Mouse (Mus musculus) heart, embryonic 12.5 days (tissue): ENCODE measurements around the gene Bco2. TPM values are rescaled to one million over a fixed set of nuclear protein-coding genes. Genes with fewer than 3 reads are reported as not detected.

Experiments
- ATAC-seq: fragments of 200-750 bp; cut with Nextera tagmentation; 2 replicates; pipeline ENCODE4 v1.8.0; 2017; ENCODE audit warnings: moderate TSS enrichment, moderate library complexity; ENCODE audit not compliant: insufficient number of reproducible peaks, low FRiP score
- H3K27ac ChIP-seq: fragments of 300-500 bp; sonication (generic); 2 replicates; pipeline ENCODE4 v1.5.1; 2016; ENCODE audit warnings: mild to moderate bottlenecking, moderate library complexity; ENCODE audit not compliant: poor library complexity, severe bottlenecking
- H3K27me3 ChIP-seq: fragments of 300-500 bp; sonication (generic); replicated peaks from 2 replicates; pipeline ENCODE4 v1.6.1; 2016; ENCODE audit warnings: mild to moderate bottlenecking, moderate library complexity
- H3K36me3 ChIP-seq: fragments of 300-500 bp; sonication (generic); 2 replicates; pipeline ENCODE4 v1.6.1; 2016; ENCODE audit warnings: mild to moderate bottlenecking, moderate library complexity
- H3K4me1 ChIP-seq: fragments of 300-500 bp; sonication (generic); replicated peaks from 2 replicates; pipeline ENCODE4 v1.6.1; 2016; ENCODE audit warnings: mild to moderate bottlenecking
- H3K4me2 ChIP-seq: fragments of 300-500 bp; sonication (generic); 2 replicates; pipeline ENCODE4 v1.6.1; 2016; ENCODE audit warnings: mild to moderate bottlenecking, moderate library complexity
- H3K4me3 ChIP-seq: fragments of 300-500 bp; sonication (generic); 2 replicates; pipeline ENCODE4 v1.5.1; 2016; ENCODE audit warnings: mild to moderate bottlenecking
- H3K9ac ChIP-seq: fragments of 300-500 bp; sonication (generic); 2 replicates; pipeline ENCODE4 v1.6.1; 2016; ENCODE audit warnings: mild to moderate bottlenecking, moderate library complexity
- H3K9me3 ChIP-seq: fragments of 300-500 bp; sonication (generic); replicated peaks from 2 replicates; pipeline ENCODE4 v1.6.1; 2016; ENCODE audit warnings: mild to moderate bottlenecking, moderate library complexity
- WGBS: fragments of 180-500 bp; shearing (Covaris S2); methylation state at CpG from one replicate; pipeline ENCODE4 v1.1.7; 2016; 5-methylcytosine and 5-hydroxymethylcytosine counted together
- polyA plus RNA-seq: library from polyadenylated mRNA; unstranded; fragments of >200 nt; fragmentation: Nextera tagmentation; extraction: Ambion mirVana; gene quantifications from 2 replicates; pipeline ENCODE4 v1.2.1, GENCODE M21; 2016

Bco2 gene
- polyA plus RNA-seq, 1 experiment from 2014 or later, result 0.08 TPM

DNA sequence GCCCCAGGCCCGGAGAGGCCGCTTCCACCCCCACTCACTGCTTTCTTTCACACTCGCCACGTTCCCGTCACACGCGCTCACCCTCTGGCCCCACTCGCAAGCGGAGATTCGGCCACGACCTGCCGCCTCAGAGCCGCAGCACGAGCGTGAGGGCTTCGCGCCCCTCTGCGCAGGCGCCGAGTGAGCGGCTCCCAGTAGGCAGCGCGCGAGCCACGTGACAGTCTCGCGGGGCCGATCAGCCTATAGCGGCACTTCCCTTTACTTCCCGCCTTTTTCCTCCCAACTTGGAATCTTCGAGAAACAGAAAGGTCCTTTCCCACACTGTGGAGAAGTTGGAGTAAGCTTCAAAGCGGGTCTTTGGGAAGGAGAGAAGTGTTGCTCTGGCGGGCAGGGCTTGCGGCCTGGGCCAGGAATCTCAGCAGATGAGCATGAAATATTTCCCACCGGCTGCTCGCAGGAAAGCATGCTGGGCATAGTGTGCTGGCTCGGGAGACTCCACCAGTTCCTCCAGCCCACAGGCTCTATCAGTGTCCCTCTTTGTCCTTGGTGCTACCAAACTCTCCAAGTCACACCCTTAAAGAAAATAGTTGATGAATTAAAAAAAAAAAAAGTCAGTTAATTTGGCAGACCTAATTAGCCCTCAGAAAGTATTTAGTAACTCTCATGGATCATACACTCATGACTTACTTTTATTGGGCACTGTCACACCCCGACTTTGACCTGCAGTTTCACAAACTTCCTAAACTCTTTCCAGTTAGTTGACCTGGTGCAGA is 6.3 kb upstream of the Bco2 start, which contains the start of gene Tex12:
TSS of gene Tex12 (minus strand) at position 181 of the 773 bp plus-strand sequence.
- 79% methylated on average over 38 of the region's 38 CpGs for WGBS
- Histone ChIP-seq H3K36me3 (no peaks in the 10 kb centered on the region), H3K27ac (no peak within 1 kb of the TSS), H3K4me3 (no peak within 1 kb of the TSS), H3K9me3 (peaks cover 7% of the 10 kb centered on the region), H3K27me3 (no peaks in the 10 kb centered on the region; the same call in 1 of the 2 replicates), H3K4me1 (peaks cover 8% of the 10 kb centered on the region; the same call in 1 of the 2 replicates), H3K4me2 (no peak within 1 kb of the TSS), H3K9ac (no peak within 1 kb of the TSS)
- ATAC-seq, result no peak

DNA sequence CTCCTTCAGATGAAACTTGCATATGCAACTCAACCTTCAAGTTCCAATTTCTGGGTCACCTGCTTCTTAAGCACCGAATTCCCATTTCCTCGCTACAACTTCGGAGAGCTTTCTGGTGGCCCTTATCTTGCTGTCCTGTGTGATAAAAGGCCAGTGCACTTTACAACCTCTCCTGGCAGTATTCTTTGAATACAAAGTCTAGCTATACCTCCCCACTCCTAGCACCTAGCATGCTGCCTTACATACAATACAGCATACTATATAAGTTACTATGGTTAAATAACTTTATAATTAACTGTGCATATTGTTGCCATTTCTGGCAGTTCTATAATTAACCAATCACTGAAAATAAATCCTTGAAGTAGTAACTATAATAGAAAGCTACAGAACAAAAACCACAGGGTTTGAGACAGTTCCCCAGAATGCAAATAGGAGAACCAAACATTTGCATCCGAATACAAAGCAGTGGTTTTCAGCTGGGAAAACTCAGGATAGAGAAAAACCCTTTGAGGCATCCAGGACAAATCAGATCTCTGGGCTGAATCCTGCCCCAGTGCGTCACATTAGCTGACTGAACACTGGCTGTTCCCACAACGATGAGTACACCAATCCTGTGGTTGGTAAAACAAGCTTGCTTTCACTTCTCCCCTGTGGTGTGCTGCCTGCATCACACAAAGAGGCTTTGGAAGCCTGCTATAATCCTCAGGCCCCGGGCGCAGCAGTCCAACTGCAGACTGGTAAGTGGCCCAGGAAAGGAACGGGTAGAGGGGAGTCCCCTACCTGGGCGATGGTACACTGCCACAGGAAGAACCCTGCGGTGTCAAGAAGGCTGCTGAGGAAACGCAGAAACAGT is 514 bp downstream of the Bco2 start, which contains the start of gene Il18:
TSS of gene Il18 (plus strand) at position 587 of the 853 bp plus-strand sequence.
- ATAC-seq, result no peak
- no peak within 1 kb of the TSS for H3K27ac ChIP-seq
- no peak within 1 kb of the TSS for H3K4me3 ChIP-seq

DNA sequence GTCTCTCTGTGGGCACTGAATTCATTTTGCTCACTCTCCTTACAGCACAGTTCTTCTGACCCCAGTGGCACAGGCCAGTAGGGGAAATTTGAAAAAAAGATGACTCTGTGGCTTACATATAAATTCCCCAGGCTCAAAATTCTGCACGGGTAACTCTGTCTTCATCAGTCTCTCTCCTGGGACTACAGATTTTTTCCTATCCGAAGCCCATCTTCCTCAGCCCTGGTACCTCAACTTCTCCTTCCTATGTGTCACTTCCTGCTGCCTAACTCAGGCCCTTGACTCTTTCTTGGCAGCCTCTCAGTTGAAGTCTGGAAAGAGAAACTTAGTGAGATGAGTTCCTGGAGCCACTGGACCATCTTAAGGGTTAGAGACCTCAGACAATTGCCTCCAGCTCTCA is 1.4 kb downstream of the Bco2 start:
- H3K4me3 ChIP-seq, result no peak overlapping the region
- H3K4me2 ChIP-seq, result no peak overlapping the region
- 54% methylated on average over 2 of the region's 2 CpGs for WGBS
- H3K9ac ChIP-seq, result no peak overlapping the region
- H3K27me3 ChIP-seq, result no peaks in the 10 kb centered on the region
- H3K36me3 ChIP-seq, result no peaks in the 10 kb centered on the region
- no peaks in the 10 kb centered on the region for H3K9me3 ChIP-seq
- no peak overlapping the region for H3K27ac ChIP-seq
- ATAC-seq, result no peak
- 0 out of 2 replicates have a peak, but pooled peaks cover 6% of the 10 kb centered on the region for H3K4me1 ChIP-seq

More for the DNA sequence above, 514 bp downstream of the Bco2 start, which contains the start of gene Il18:
- Histone ChIP-seq H3K4me1 (0 out of 2 replicates have a peak, but pooled peaks cover 6% of the 10 kb centered on the region), H3K9ac (no peak within 1 kb of the TSS), H3K4me2 (peak within 1 kb of the TSS; percentile 40), H3K36me3 (no peaks in the 10 kb centered on the region), H3K27me3 (no peaks in the 10 kb centered on the region), H3K9me3 (no peaks in the 10 kb centered on the region)
- 17% methylated on average over 12 of the region's 12 CpGs for WGBS

DNA sequence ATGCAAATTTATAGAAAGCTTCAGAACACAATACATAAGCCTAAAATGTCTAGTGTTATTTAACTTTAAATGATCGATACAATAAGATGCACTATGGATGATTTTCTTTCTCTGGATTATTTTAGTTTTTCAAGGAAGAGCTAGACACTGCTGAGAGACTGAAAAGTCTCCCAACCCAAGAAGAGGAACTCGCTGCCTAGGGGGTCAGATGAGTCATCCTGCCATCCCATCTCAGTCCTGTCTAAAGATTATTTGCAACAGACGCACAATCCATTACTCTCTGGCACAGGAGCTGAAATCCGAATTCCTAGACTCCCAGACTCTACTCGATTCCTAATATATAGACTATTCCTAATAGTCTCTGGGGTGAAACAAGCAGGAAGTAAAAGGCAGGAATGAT is 2.8 kb downstream of the Bco2 start:
- no peak for ATAC-seq
- peaks cover 10% of the 10 kb centered on the region; the same call in 1 of the 2 replicates for H3K4me1 ChIP-seq
- H3K27ac ChIP-seq, result no peak overlapping the region
- no peaks in the 10 kb centered on the region for H3K36me3 ChIP-seq
- WGBS, result 59% methylated on average over 5 of the region's 5 CpGs
- no peaks in the 10 kb centered on the region for H3K27me3 ChIP-seq
- H3K9ac ChIP-seq, result no peak overlapping the region
- H3K4me2 ChIP-seq, result no peak overlapping the region
- no peak overlapping the region for H3K4me3 ChIP-seq
- no peaks in the 10 kb centered on the region for H3K9me3 ChIP-seq

DNA sequence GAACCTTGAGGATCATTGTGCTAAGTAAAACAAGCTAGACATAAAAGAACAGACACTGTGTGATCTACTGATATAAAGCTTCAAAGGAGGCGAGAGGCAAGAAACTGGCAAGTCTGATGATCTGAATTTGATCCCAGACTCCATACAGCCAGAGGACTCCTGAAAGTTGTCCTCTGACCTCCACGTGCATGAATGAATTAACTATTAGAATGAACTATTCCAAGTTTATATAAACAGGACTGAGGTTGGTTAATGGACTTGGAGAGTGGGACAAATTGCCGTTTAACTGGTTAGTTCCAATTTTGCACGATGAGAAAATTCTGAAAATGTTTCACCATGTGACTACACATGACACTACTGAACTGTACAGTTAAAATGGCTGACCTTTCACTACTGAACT is 6.0 kb downstream of the Bco2 start:
- H3K9ac ChIP-seq, result no peak overlapping the region
- H3K9me3 ChIP-seq, result no peaks in the 10 kb centered on the region
- H3K4me1 ChIP-seq, result peaks cover 5% of the 10 kb centered on the region; the same call in 1 of the 2 replicates
- H3K4me2 ChIP-seq, result no peak overlapping the region
- WGBS, result 82% methylated on average over 4 of the region's 4 CpGs
- ATAC-seq, result no peak
- no peak overlapping the region for H3K4me3 ChIP-seq
- no peaks in the 10 kb centered on the region for H3K27me3 ChIP-seq
- no peak overlapping the region for H3K27ac ChIP-seq
- no peaks in the 10 kb centered on the region for H3K36me3 ChIP-seq

DNA sequence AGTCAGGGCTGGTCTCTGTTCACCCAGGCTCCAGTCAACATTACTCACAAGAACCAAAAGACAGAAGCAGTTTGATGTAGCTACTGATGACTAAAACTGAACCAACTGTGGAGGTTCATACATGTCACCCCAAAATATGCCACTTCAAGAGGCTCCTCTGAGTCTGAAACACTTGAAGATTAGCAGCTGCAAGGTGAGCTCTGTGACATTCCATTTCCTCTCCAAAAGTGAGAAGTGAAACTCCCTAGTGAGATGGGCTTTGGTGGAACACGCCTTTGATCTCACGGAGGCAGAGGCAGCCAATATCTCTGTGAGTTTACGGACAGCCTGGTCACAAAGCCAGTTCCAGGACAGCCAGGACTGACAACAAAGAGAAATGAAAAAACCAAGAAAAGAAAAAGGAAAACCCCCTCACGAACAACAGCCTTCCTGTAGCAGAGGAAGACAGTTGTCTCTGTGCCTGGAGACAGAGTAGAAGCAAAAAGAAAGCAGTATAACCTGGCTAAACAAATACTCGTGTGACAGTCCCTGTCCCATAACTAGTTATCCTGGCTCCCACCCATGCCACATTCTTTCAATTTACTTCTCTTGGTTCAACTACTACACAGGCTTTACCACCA is 7.0 kb downstream of the Bco2 start:
- 24% methylated on average over 5 of the region's 5 CpGs for WGBS
- Histone ChIP-seq H3K9me3 (no peaks in the 10 kb centered on the region), H3K9ac (no peak overlapping the region), H3K27ac (no peak overlapping the region), H3K4me1 (peaks cover 5% of the 10 kb centered on the region; the same call in 1 of the 2 replicates), H3K4me2 (0 out of 2 replicates have a peak overlapping the region, but pooled peaks have one; percentile 3), H3K36me3 (no peaks in the 10 kb centered on the region), H3K4me3 (no peak overlapping the region), H3K27me3 (no peaks in the 10 kb centered on the region)
- no peak for ATAC-seq

DNA sequence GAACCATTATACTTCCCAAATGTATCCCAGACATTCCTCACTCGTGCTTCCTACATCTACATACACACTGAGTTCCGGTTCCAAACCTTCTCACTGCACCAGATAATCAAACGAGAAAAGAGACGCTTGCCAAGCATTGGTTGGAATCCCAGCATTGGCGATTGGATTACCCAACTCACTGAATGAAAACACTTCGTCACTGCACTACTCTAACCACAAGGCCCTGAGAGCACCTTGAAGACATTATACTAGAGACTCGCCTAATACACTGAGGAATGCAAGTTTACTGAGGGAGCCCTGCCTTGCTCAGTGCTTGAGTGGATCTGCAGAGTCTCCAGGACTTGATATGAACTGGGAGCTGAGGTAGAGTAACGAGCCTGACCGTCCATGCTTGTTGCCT is 12.6 kb downstream of the Bco2 start:
- WGBS, result 67% methylated on average over 9 of the region's 9 CpGs
- H3K9ac ChIP-seq, result no peak overlapping the region
- no peak overlapping the region for H3K4me3 ChIP-seq
- H3K4me2 ChIP-seq, result no peak overlapping the region
- H3K9me3 ChIP-seq, result no peaks in the 10 kb centered on the region
- no peaks in the 10 kb centered on the region; the same call in 1 of the 2 replicates for H3K27me3 ChIP-seq
- ATAC-seq, result no peak
- no peak overlapping the region for H3K27ac ChIP-seq
- no peaks in the 10 kb centered on the region for H3K36me3 ChIP-seq
- no peaks in the 10 kb centered on the region for H3K4me1 ChIP-seq

DNA sequence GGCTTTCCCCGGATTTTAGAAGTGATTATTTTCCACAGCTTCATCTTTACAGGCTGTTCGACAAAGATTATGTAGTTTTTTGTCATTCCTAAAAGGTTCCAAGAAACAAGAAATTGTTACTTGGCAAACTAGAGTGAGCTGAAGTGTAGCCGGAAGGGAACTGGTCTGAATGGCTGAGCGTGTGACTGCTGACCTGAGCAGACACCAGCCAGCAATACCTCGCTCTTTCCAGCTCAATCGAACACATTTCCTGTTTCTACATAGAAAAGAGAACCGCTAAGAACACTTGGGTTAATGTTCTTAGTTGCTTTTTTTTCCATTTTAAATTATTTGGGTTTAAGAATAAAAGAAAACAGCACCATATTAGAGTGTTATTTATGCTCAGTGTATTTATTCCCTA is 14.8 kb downstream of the Bco2 start:
- Histone ChIP-seq H3K27ac (no peak overlapping the region), H3K4me2 (no peak overlapping the region), H3K4me3 (no peak overlapping the region), H3K9ac (no peak overlapping the region), H3K4me1 (no peaks in the 10 kb centered on the region), H3K27me3 (no peaks in the 10 kb centered on the region; the same call in 1 of the 2 replicates), H3K36me3 (no peaks in the 10 kb centered on the region), H3K9me3 (no peaks in the 10 kb centered on the region)
- no peak for ATAC-seq
- 62% methylated on average over 7 of the region's 7 CpGs for WGBS

DNA sequence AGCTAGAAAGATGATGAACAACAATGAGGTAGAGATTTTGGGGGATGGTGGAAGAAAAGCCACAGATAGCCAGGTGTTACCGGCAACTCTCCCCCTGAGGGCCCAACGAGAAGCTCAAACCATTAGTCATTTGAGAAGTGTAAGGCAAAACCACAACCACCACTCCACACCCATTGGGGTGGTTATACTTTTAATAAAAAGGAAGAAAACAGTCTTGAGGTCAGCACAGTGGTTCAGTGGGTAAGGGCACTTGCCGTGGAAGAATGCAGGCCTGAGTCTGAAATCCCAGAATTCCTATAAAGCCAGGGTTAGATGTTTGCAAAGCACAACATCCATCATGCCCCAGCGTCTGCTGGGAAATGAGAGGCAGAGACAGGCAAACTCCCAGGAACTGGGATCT is 17.7 kb downstream of the Bco2 start:
- Histone ChIP-seq H3K27ac (no peak overlapping the region), H3K27me3 (no peaks in the 10 kb centered on the region), H3K4me1 (no peaks in the 10 kb centered on the region), H3K36me3 (no peaks in the 10 kb centered on the region), H3K4me2 (no peak overlapping the region), H3K4me3 (no peak overlapping the region), H3K9ac (no peak overlapping the region), H3K9me3 (no peaks in the 10 kb centered on the region)
- WGBS, result 61% methylated on average over 4 of the region's 4 CpGs
- no peak for ATAC-seq

DNA sequence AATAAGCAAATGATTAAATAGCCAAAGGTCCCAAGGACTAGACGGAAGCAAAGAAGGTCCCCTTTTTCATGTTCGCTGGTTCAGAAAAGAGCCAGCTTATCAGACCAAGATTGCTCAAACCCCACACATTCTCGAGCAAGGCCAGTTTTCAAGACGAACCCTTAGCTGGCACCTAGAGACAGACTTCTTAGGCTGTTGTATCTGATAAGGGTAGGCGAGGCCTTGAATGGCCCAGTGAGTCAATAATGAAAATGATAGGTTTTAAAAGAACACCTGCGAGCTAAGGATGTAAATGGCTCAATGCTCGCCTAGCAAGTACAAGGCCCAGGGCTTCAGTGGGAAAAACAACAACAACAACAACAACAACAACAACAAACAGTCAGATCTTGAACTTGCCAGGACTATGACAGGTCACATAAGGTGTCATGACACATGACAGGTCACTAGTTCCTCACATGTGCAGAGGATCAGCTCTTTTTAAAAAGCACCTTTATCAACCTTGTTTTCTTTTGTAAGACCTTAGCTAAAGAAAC is 18.3 kb downstream of the Bco2 start:
- Histone ChIP-seq H3K36me3 (no peaks in the 10 kb centered on the region), H3K27me3 (no peaks in the 10 kb centered on the region), H3K9ac (no peak overlapping the region), H3K4me2 (no peak overlapping the region), H3K4me3 (no peak overlapping the region), H3K4me1 (no peaks in the 10 kb centered on the region), H3K27ac (no peak overlapping the region), H3K9me3 (no peaks in the 10 kb centered on the region)
- WGBS, result 65% methylated on average over 7 of the region's 7 CpGs
- no peak for ATAC-seq
